Mouse (Mus musculus): ENCODE data around the gene Tgfbi. TPM values are rescaled to one million over a fixed set of nuclear protein-coding genes. Genes with fewer than 3 reads are reported as not detected.

The Tgfbi gene
- polyA plus RNA-seq (2015; fragmentation: Nextera tagmentation; extraction: Ambion mirVana): 120 and 123 TPM in 2 replicates

- H3K27ac ChIP-seq: peak within 1 kb of the TSS; percentile 58
- H3K27me3 ChIP-seq (replicated peaks): 0 out of 2 replicates have a peak, but pooled peaks cover 4% of the 10 kb centered on the region
- H3K4me1 ChIP-seq (replicated peaks): peaks cover 75% of the 10 kb centered on the region
- H3K4me2 ChIP-seq (replicated peaks): peak within 1 kb of the TSS; percentile 99
- H3K4me3 ChIP-seq (replicated peaks): peak within 1 kb of the TSS; percentile 63
- peak within 1 kb of the TSS; percentile 81 for H3K9ac ChIP-seq
- WGBS: 2% methylated on average over 36 of the region's 36 CpGs
- peak; percentile 75 for ATAC-seq
- H3K9me3 ChIP-seq: no peaks in the 10 kb centered on the region
- no peaks in the 10 kb centered on the region for H3K36me3 ChIP-seq
These were observed at the start of gene Tgfbi for GRCm38 (mm10) chr13:56609103-56609856. Gene Tgfbi, plus strand, starts transcription at chr13:56609523.

GRCm38 (mm10) chr13:56559841-56560370 lies 49.4 kb upstream of the Tgfbi start:
- Histone ChIP-seq H3K36me3 (no peaks in the 10 kb centered on the region), H3K27ac (no peak overlapping the region), H3K4me3 (replicated peaks) (no peak overlapping the region), H3K9me3 (no peaks in the 10 kb centered on the region), H3K4me2 (replicated peaks) (no peak overlapping the region), H3K9ac (no peak overlapping the region), H3K27me3 (replicated peaks) (no peaks in the 10 kb centered on the region), H3K4me1 (replicated peaks) (peaks cover 3% of the 10 kb centered on the region)
- no peak for ATAC-seq
- WGBS: 84% methylated on average over 6 of the region's 6 CpGs

- ATAC-seq: no peak
- no peak overlapping the region for H3K27ac ChIP-seq
- H3K4me3 ChIP-seq (replicated peaks): no peak overlapping the region
- H3K4me1 ChIP-seq (replicated peaks): peaks cover 3% of the 10 kb centered on the region
- no peaks in the 10 kb centered on the region for H3K27me3 ChIP-seq (replicated peaks)
- WGBS: 64% methylated on average over 8 of the region's 8 CpGs
- H3K36me3 ChIP-seq: no peaks in the 10 kb centered on the region
- no peak overlapping the region for H3K9ac ChIP-seq
- H3K4me2 ChIP-seq (replicated peaks): no peak overlapping the region
- H3K9me3 ChIP-seq: no peaks in the 10 kb centered on the region
These were observed 48.2 kb upstream of the Tgfbi start for GRCm38 (mm10) chr13:56561129-56561528.

- peaks cover 3% of the 10 kb centered on the region for H3K4me1 ChIP-seq (replicated peaks)
- no peak overlapping the region for H3K4me2 ChIP-seq (replicated peaks)
- H3K9me3 ChIP-seq: no peaks in the 10 kb centered on the region
- H3K4me3 ChIP-seq (replicated peaks): no peak overlapping the region
- 41% methylated on average over 6 of the region's 6 CpGs for WGBS
- H3K27ac ChIP-seq: no peak overlapping the region
- no peaks in the 10 kb centered on the region for H3K27me3 ChIP-seq (replicated peaks)
- no peak for ATAC-seq
- H3K9ac ChIP-seq: no peak overlapping the region
- no peaks in the 10 kb centered on the region for H3K36me3 ChIP-seq
These were observed 46.2 kb upstream of the Tgfbi start for GRCm38 (mm10) chr13:56563075-56563474.

- no peaks in the 10 kb centered on the region for H3K9me3 ChIP-seq
- no peak; the same call in 1 of the 2 replicates for ATAC-seq
- H3K36me3 ChIP-seq: no peaks in the 10 kb centered on the region
- peaks cover 2% of the 10 kb centered on the region for H3K4me1 ChIP-seq (replicated peaks)
- peak overlapping the region; percentile 13; the same call in 1 of the 2 replicates for H3K27ac ChIP-seq
- H3K9ac ChIP-seq: no peak overlapping the region
- WGBS: 45% methylated on average over 10 of the region's 10 CpGs
- H3K27me3 ChIP-seq (replicated peaks): no peaks in the 10 kb centered on the region
- H3K4me2 ChIP-seq (replicated peaks): no peak overlapping the region
- H3K4me3 ChIP-seq (replicated peaks): no peak overlapping the region
These were observed 43.0 kb upstream of the Tgfbi start for GRCm38 (mm10) chr13:56566336-56566735.

- H3K4me1 ChIP-seq (replicated peaks): peaks cover 22% of the 10 kb centered on the region
- H3K4me3 ChIP-seq (replicated peaks): no peak overlapping the region
- no peaks in the 10 kb centered on the region for H3K9me3 ChIP-seq
- H3K27ac ChIP-seq: no peak overlapping the region
- H3K9ac ChIP-seq: no peak overlapping the region
- no peak overlapping the region for H3K4me2 ChIP-seq (replicated peaks)
- ATAC-seq: no peak
- WGBS: 69% methylated on average over 8 of the region's 8 CpGs
- no peaks in the 10 kb centered on the region for H3K27me3 ChIP-seq (replicated peaks)
- H3K36me3 ChIP-seq: no peaks in the 10 kb centered on the region
These were observed 37.7 kb upstream of the Tgfbi start for GRCm38 (mm10) chr13:56571645-56572044.

- H3K4me1 ChIP-seq (replicated peaks): peaks cover 22% of the 10 kb centered on the region
- no peak for ATAC-seq
- no peaks in the 10 kb centered on the region for H3K27me3 ChIP-seq (replicated peaks)
- peak overlapping the region; percentile 86 for H3K27ac ChIP-seq
- H3K9ac ChIP-seq: no peak overlapping the region
- no peak overlapping the region for H3K4me2 ChIP-seq (replicated peaks)
- no peak overlapping the region for H3K4me3 ChIP-seq (replicated peaks)
- WGBS: 71% methylated on average over 4 of the region's 4 CpGs
- H3K9me3 ChIP-seq: no peaks in the 10 kb centered on the region
- H3K36me3 ChIP-seq: no peaks in the 10 kb centered on the region
These were observed 34.2 kb upstream of the Tgfbi start for GRCm38 (mm10) chr13:56575074-56575473.

GRCm38 (mm10) chr13:56575701-56576321 lies 33.5 kb upstream of the Tgfbi start:
- ATAC-seq: peak; percentile 74
- 25% methylated on average over 12 of the region's 12 CpGs for WGBS
- H3K9ac ChIP-seq: no peak overlapping the region

GRCm38 (mm10) chr13:56578097-56578496 lies 31.2 kb upstream of the Tgfbi start:
- Histone ChIP-seq H3K27me3 (replicated peaks) (no peaks in the 10 kb centered on the region), H3K9ac (no peak overlapping the region), H3K27ac (no peak overlapping the region), H3K9me3 (no peaks in the 10 kb centered on the region), H3K4me2 (replicated peaks) (no peak overlapping the region), H3K36me3 (no peaks in the 10 kb centered on the region), H3K4me3 (replicated peaks) (no peak overlapping the region), H3K4me1 (replicated peaks) (peaks cover 45% of the 10 kb centered on the region)
- 91% methylated on average over 5 of the region's 5 CpGs for WGBS
- no peak for ATAC-seq

More at GRCm38 (mm10) chr13:56575701-56576321, 33.5 kb upstream of the Tgfbi start:
- H3K27me3 ChIP-seq (replicated peaks): no peaks in the 10 kb centered on the region
- peaks cover 26% of the 10 kb centered on the region for H3K4me1 ChIP-seq (replicated peaks)
- no peak overlapping the region for H3K4me2 ChIP-seq (replicated peaks)
- H3K4me3 ChIP-seq (replicated peaks): no peak overlapping the region
- peak overlapping the region; percentile 86 for H3K27ac ChIP-seq
- H3K9me3 ChIP-seq: no peaks in the 10 kb centered on the region
- no peaks in the 10 kb centered on the region for H3K36me3 ChIP-seq

- Histone ChIP-seq H3K4me3 (replicated peaks) (no peak overlapping the region), H3K4me1 (replicated peaks) (peaks cover 39% of the 10 kb centered on the region), H3K9ac (no peak overlapping the region), H3K27me3 (replicated peaks) (no peaks in the 10 kb centered on the region), H3K9me3 (no peaks in the 10 kb centered on the region), H3K27ac (no peak overlapping the region), H3K36me3 (no peaks in the 10 kb centered on the region), H3K4me2 (replicated peaks) (no peak overlapping the region)
- ATAC-seq: no peak
- WGBS: 75% methylated on average over 5 of the region's 5 CpGs
These were observed 28.9 kb upstream of the Tgfbi start for GRCm38 (mm10) chr13:56580450-56580849.

GRCm38 (mm10) chr13:56581512-56581911 lies 27.8 kb upstream of the Tgfbi start:
- ATAC-seq: peak; percentile 13; the same call in 1 of the 2 replicates
- 14% methylated on average over 3 of the region's 3 CpGs for WGBS
- Histone ChIP-seq H3K4me3 (replicated peaks) (no peak overlapping the region), H3K9me3 (no peaks in the 10 kb centered on the region), H3K4me1 (replicated peaks) (peaks cover 31% of the 10 kb centered on the region), H3K4me2 (replicated peaks) (no peak overlapping the region), H3K9ac (no peak overlapping the region), H3K36me3 (no peaks in the 10 kb centered on the region), H3K27ac (peak overlapping the region; percentile 92), H3K27me3 (replicated peaks) (no peaks in the 10 kb centered on the region)

GRCm38 (mm10) chr13:56581961-56582434 lies 27.3 kb upstream of the Tgfbi start:
- peak; percentile 97 for ATAC-seq
- H3K27me3 ChIP-seq (replicated peaks): no peaks in the 10 kb centered on the region
- no peaks in the 10 kb centered on the region for H3K9me3 ChIP-seq
- H3K4me2 ChIP-seq (replicated peaks): peak overlapping the region; percentile 45
- H3K36me3 ChIP-seq: no peaks in the 10 kb centered on the region
- no peak overlapping the region for H3K4me3 ChIP-seq (replicated peaks)
- peaks cover 31% of the 10 kb centered on the region for H3K4me1 ChIP-seq (replicated peaks)
- under 1% methylated on average over 6 of the region's 6 CpGs for WGBS
- no peak overlapping the region for H3K9ac ChIP-seq
- H3K27ac ChIP-seq: peak overlapping the region; percentile 92

Data from intestine, embryonic 15.5 days (tissue).